Mouse (Mus musculus): ENCODE measurements at regions not wholly inside any gene's neighbourhood (a gene's known extent, or its start where the extent isn't known, plus 50 kb on each side); places are given as distances from the start of the nearest gene placed in this dataset.

DNA sequence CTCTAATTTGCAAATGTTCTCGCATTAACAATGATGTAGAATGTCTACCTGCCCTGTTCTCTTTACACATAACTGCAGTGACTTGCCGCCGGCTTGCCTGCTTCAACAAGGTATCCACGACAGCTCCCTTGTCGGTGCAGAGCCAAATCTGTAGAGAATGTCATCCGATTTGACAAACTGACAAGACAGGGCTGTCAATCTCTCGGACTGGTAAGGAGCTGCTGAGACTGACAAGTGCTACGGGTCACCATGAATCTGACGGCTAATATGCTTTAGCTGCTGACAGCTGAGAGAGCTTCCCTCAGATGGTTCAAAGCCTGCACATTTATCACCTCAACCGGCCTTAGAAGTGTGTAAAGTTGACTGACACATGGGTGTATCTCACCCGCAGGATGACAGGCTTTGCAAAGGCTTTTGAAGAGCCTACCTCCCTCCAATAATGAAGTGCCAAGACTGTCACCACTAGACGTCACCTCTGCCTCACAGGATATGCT, 129.0 kb upstream of the Castor2 start:
- H3K4me3 ChIP-seq (ENCODE audit: low read depth, low read length) = no peak overlapping the region
- ATAC-seq (ENCODE audit: insufficient number of reproducible peaks, low FRiP score, low TSS enrichment, low read depth) (no peak), DNase-seq (ENCODE audit: low spot score) (no peak)
- WGBS = 67% methylated on average over 12 of the region's 12 CpGs
- no peak overlapping the region for H3K4me2 ChIP-seq (ENCODE audit: low read depth, severe bottlenecking)
- H3K27ac ChIP-seq (replicated peaks; ENCODE audit: low read depth, low read length) = no peak overlapping the region
- H3K4me1 ChIP-seq (ENCODE audit: control insufficient read depth, insufficient read depth, low read length) = no peaks in the 10 kb centered on the region
- H3K9me3 ChIP-seq (ENCODE audit: control insufficient read depth, low read length) = no peaks in the 10 kb centered on the region
- H3K9ac ChIP-seq (ENCODE audit: low read length) = no peak overlapping the region
- H3K36me3 ChIP-seq (ENCODE audit: control insufficient read depth, insufficient read depth, low read length) = no peaks in the 10 kb centered on the region
- no peaks in the 10 kb centered on the region for H3K27me3 ChIP-seq (ENCODE audit: control insufficient read depth, insufficient read depth, low read length)

DNA sequence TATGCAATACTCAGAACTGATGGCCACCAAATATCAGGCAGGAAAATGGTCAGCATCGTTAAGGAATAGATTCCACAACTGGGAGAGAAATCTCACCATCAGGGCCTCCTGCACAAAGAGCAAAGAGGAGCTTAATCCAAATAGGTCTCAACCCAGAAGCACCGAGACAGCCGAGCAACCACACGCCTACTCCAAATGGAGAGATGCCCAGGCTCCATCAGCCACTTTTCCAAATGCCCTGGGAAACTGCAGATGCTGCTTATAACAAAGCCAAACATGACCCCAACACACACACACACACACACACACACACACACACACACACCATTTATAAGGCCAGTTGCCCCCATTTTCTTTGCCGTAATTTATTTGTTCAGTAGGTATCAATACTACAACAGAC, 136.2 kb upstream of the Castor2 start:
- Histone ChIP-seq H3K9ac (ENCODE audit: low read length) (no peak overlapping the region), H3K4me3 (ENCODE audit: low read depth, low read length) (no peak overlapping the region), H3K9me3 (ENCODE audit: control insufficient read depth, low read length) (no peaks in the 10 kb centered on the region), H3K27ac (replicated peaks; ENCODE audit: low read depth, low read length) (no peak overlapping the region), H3K36me3 (ENCODE audit: control insufficient read depth, insufficient read depth, low read length) (no peaks in the 10 kb centered on the region), H3K27me3 (ENCODE audit: control insufficient read depth, insufficient read depth, low read length) (no peaks in the 10 kb centered on the region), H3K4me2 (ENCODE audit: low read depth, severe bottlenecking) (no peak overlapping the region), H3K4me1 (ENCODE audit: control insufficient read depth, insufficient read depth, low read length) (no peaks in the 10 kb centered on the region)
- DNase-seq (ENCODE audit: low spot score) (no peak), ATAC-seq (ENCODE audit: insufficient number of reproducible peaks, low FRiP score, low TSS enrichment, low read depth) (no peak)
- 90% methylated on average over 5 of the region's 5 CpGs for WGBS

DNA sequence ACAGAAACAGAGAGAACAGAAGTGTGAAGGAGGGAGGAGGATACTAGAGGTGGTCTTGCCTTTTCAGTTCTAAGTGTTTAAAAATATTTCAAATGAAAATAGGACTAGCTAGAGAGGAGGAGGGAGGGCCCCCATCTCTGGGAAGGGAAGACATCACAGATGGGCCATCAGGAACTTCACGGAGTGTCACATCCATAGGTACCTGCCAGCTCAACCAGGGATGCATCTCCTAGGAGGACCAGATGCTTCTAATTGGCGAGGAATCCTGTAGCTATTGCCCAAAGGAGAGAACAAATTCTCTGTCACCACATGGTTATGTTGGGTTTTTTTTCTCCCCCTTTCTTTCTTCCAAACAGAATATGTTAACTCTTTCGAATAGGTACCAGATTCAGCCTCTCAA, 158.7 kb upstream of the Castor2 start:
- H3K36me3 ChIP-seq (ENCODE audit: control insufficient read depth, insufficient read depth, low read length) = no peaks in the 10 kb centered on the region
- 82% methylated on average over 3 of the region's 3 CpGs for WGBS
- no peak overlapping the region for H3K4me2 ChIP-seq (ENCODE audit: low read depth, severe bottlenecking)
- H3K4me1 ChIP-seq (ENCODE audit: control insufficient read depth, insufficient read depth, low read length) = no peaks in the 10 kb centered on the region
- no peak overlapping the region for H3K4me3 ChIP-seq (ENCODE audit: low read depth, low read length)
- no peaks in the 10 kb centered on the region for H3K9me3 ChIP-seq (ENCODE audit: control insufficient read depth, low read length)
- DNase-seq (ENCODE audit: low spot score) (no peak), ATAC-seq (ENCODE audit: insufficient number of reproducible peaks, low FRiP score, low TSS enrichment, low read depth) (no peak)
- no peak overlapping the region for H3K27ac ChIP-seq (replicated peaks; ENCODE audit: low read depth, low read length)
- no peaks in the 10 kb centered on the region for H3K27me3 ChIP-seq (ENCODE audit: control insufficient read depth, insufficient read depth, low read length)
- no peak overlapping the region for H3K9ac ChIP-seq (ENCODE audit: low read length)

DNA sequence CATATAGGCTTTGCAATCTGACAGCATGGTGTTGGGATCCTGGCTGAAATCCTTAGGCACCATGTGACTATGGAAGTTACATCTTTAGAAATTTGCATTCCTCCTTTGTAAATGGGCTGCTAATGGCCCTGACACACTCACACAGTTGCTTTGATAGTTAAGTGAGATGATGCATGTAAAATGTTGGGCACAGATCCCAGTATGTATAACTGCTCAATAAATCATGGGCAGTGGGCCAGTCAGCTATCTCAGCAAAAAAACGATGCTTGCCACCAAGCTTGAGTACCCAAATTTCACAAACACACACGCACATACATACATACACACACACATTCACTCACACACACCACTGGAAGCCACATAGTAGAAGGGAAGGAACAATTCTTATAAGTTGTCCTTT, 159.5 kb upstream of the Castor2 start:
- Histone ChIP-seq H3K4me2 (ENCODE audit: low read depth, severe bottlenecking) (no peak overlapping the region), H3K27me3 (ENCODE audit: control insufficient read depth, insufficient read depth, low read length) (no peaks in the 10 kb centered on the region), H3K4me3 (ENCODE audit: low read depth, low read length) (no peak overlapping the region), H3K9me3 (ENCODE audit: control insufficient read depth, low read length) (no peaks in the 10 kb centered on the region), H3K9ac (ENCODE audit: low read length) (no peak overlapping the region), H3K4me1 (ENCODE audit: control insufficient read depth, insufficient read depth, low read length) (no peaks in the 10 kb centered on the region), H3K27ac (replicated peaks; ENCODE audit: low read depth, low read length) (no peak overlapping the region), H3K36me3 (ENCODE audit: control insufficient read depth, insufficient read depth, low read length) (no peaks in the 10 kb centered on the region)
- DNase-seq (ENCODE audit: low spot score) (no peak), ATAC-seq (ENCODE audit: insufficient number of reproducible peaks, low FRiP score, low TSS enrichment, low read depth) (no peak)
- WGBS = 83% methylated on average over 2 of the region's 2 CpGs

DNA sequence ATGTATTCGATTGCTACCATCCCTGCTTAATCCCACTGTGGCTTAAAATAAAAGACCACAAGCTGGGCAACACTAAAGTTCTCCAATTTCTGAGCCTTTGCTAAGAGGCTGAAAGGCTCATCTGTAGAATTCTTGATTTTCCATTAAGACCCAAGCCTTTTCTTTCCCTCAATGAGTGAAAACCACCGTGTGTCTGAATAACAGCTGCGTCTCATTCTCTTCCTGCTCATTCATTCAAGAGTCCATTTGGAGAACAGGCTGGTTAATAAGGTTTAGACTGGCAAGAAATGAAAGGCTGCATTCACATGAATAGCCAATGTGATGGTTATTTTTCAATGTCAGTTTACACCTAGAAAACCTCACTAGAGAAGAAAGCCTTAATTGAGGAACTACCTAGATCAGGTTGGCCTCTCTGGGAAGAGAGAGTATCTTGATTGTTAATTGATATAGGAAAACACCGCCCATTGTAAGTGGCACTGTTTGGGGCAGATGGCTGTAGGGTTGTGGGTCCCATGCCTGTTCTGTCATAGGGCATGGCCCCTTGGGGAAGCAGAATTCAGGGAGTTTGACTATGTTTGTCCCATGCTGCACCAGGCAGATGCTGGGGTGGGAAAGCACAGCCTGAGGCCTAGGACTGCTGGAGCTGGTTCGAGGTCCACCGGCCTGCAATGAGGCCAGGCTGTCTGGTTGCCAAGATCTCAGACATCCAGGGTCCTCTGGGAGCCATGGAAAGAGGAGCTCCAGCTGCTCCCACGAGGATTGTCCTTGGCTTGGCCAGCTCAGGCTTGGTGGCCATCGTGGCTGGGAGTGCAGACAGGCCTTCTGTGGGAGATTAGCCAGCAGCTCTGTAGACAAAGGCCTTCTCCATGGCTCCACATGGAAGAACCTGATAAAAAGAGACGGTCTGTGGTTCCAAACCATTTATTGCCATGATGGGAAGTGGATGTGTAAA, 161.3 kb upstream of the Castor2 start:
- no peaks in the 10 kb centered on the region for H3K36me3 ChIP-seq (ENCODE audit: control insufficient read depth, insufficient read depth, low read length)
- H3K9me3 ChIP-seq (ENCODE audit: control insufficient read depth, low read length) = no peaks in the 10 kb centered on the region
- no peak overlapping the region for H3K4me2 ChIP-seq (ENCODE audit: low read depth, severe bottlenecking)
- no peak overlapping the region for H3K27ac ChIP-seq (replicated peaks; ENCODE audit: low read depth, low read length)
- no peaks in the 10 kb centered on the region for H3K27me3 ChIP-seq (ENCODE audit: control insufficient read depth, insufficient read depth, low read length)
- 76% methylated on average over 9 of the region's 9 CpGs for WGBS
- ATAC-seq (ENCODE audit: insufficient number of reproducible peaks, low FRiP score, low TSS enrichment, low read depth) = no peak
- H3K4me1 ChIP-seq (ENCODE audit: control insufficient read depth, insufficient read depth, low read length) = no peaks in the 10 kb centered on the region
- no peak overlapping the region for H3K4me3 ChIP-seq (ENCODE audit: low read depth, low read length)
- no peak overlapping the region for H3K9ac ChIP-seq (ENCODE audit: low read length)
- DNase-seq (ENCODE audit: low spot score) = no peak

DNA sequence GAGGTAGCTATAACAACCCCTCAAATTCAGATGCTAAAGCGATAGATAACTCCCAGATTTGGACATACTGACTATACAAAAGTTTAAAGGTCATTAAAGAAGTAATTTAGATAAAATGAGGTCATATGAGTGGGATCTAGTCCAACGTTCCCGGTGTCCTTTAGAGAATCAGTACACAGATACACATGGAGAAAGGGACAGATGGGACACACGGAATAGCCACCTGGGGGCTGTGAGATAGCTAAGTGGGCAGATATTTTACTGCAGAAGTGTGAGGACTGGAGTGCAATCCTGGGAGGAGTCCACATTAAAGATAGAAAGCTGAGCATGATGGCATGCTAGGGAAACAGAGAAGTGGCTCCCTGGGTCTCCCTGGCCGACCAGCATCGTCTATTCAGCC, 164.1 kb upstream of the Castor2 start:
- no peak overlapping the region for H3K27ac ChIP-seq (replicated peaks; ENCODE audit: low read depth, low read length)
- 94% methylated on average over 6 of the region's 6 CpGs for WGBS
- no peak for DNase-seq (ENCODE audit: low spot score)
- H3K9me3 ChIP-seq (ENCODE audit: control insufficient read depth, low read length) = no peaks in the 10 kb centered on the region
- no peak for ATAC-seq (ENCODE audit: insufficient number of reproducible peaks, low FRiP score, low TSS enrichment, low read depth)
- H3K36me3 ChIP-seq (ENCODE audit: control insufficient read depth, insufficient read depth, low read length) = no peaks in the 10 kb centered on the region
- no peaks in the 10 kb centered on the region for H3K4me1 ChIP-seq (ENCODE audit: control insufficient read depth, insufficient read depth, low read length)
- no peak overlapping the region for H3K4me2 ChIP-seq (ENCODE audit: low read depth, severe bottlenecking)
- no peak overlapping the region for H3K9ac ChIP-seq (ENCODE audit: low read length)
- H3K4me3 ChIP-seq (ENCODE audit: low read depth, low read length) = no peak overlapping the region
- no peaks in the 10 kb centered on the region for H3K27me3 ChIP-seq (ENCODE audit: control insufficient read depth, insufficient read depth, low read length)

DNA sequence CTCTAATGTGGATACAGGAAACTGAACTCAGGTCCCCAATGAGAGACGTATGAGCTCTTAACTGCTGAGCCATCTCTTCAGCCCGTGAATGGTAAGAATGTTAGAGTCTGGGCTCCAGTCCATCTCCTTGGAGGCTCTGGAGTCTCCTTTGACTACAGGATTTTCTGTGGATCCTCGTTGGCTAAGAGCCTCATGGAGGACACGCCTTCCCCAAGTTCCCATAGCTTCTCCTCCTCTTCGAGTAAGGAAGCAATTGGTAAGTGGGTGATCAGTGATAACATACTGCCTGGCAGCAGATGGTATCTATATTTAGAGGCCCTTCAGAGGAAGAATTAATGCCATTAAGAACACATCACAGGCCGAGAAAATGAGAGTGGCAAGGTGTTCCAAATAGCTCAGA, 164.5 kb upstream of the Castor2 start:
- 76% methylated on average over 6 of the region's 6 CpGs for WGBS
- H3K4me3 ChIP-seq (ENCODE audit: low read depth, low read length) = no peak overlapping the region
- no peak overlapping the region for H3K4me2 ChIP-seq (ENCODE audit: low read depth, severe bottlenecking)
- no peak overlapping the region for H3K9ac ChIP-seq (ENCODE audit: low read length)
- H3K36me3 ChIP-seq (ENCODE audit: control insufficient read depth, insufficient read depth, low read length) = no peaks in the 10 kb centered on the region
- H3K9me3 ChIP-seq (ENCODE audit: control insufficient read depth, low read length) = no peaks in the 10 kb centered on the region
- ATAC-seq (ENCODE audit: insufficient number of reproducible peaks, low FRiP score, low TSS enrichment, low read depth) (no peak), DNase-seq (ENCODE audit: low spot score) (no peak)
- H3K27me3 ChIP-seq (ENCODE audit: control insufficient read depth, insufficient read depth, low read length) = no peaks in the 10 kb centered on the region
- H3K4me1 ChIP-seq (ENCODE audit: control insufficient read depth, insufficient read depth, low read length) = no peaks in the 10 kb centered on the region
- no peak overlapping the region for H3K27ac ChIP-seq (replicated peaks; ENCODE audit: low read depth, low read length)

DNA sequence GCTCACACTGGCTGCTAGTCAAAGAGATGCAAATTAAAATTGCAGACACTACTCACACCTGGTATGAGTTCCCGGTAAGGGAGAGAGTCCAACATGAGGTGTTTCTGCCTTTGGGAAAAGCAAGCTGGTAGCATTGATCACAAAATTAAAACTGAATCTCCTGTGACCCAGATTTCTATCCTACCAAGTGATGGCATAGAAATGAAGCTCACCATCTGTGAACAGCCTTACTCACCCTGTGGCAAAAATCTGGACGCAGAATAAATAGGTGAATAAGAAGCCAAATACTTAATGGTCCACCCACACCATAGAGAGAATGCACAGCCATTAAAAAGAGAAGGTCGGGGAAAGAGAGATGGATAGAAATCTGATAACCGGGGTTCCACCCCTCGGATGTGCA, 169.4 kb upstream of the Castor2 start:
- Histone ChIP-seq H3K4me1 (ENCODE audit: control insufficient read depth, insufficient read depth, low read length) (no peaks in the 10 kb centered on the region), H3K4me2 (ENCODE audit: low read depth, severe bottlenecking) (no peak overlapping the region), H3K27ac (replicated peaks; ENCODE audit: low read depth, low read length) (no peak overlapping the region), H3K27me3 (ENCODE audit: control insufficient read depth, insufficient read depth, low read length) (no peaks in the 10 kb centered on the region), H3K9me3 (ENCODE audit: control insufficient read depth, low read length) (no peaks in the 10 kb centered on the region), H3K4me3 (ENCODE audit: low read depth, low read length) (no peak overlapping the region), H3K36me3 (ENCODE audit: control insufficient read depth, insufficient read depth, low read length) (no peaks in the 10 kb centered on the region), H3K9ac (ENCODE audit: low read length) (no peak overlapping the region)
- 87% methylated on average over 5 of the region's 5 CpGs for WGBS
- ATAC-seq (ENCODE audit: insufficient number of reproducible peaks, low FRiP score, low TSS enrichment, low read depth) (no peak), DNase-seq (ENCODE audit: low spot score) (no peak)
